Mouse (Mus musculus) CD4-positive, CD25-positive, alpha-beta regulatory T cell (primary cell): ENCODE data around the gene Mob3a. TPM values are rescaled to one million over a fixed set of nuclear protein-coding genes. Genes with fewer than 3 reads are reported as not detected.

Experiments
- polyA plus RNA-seq: library from polyadenylated mRNA; unstranded; fragments of 100-300 nt; shearing (Covaris generic); gene quantifications from one replicate; pipeline ENCODE4 v1.2.1, GENCODE M21; 2017

Mob3a gene
- polyA plus RNA-seq = 325 TPM

DNA sequence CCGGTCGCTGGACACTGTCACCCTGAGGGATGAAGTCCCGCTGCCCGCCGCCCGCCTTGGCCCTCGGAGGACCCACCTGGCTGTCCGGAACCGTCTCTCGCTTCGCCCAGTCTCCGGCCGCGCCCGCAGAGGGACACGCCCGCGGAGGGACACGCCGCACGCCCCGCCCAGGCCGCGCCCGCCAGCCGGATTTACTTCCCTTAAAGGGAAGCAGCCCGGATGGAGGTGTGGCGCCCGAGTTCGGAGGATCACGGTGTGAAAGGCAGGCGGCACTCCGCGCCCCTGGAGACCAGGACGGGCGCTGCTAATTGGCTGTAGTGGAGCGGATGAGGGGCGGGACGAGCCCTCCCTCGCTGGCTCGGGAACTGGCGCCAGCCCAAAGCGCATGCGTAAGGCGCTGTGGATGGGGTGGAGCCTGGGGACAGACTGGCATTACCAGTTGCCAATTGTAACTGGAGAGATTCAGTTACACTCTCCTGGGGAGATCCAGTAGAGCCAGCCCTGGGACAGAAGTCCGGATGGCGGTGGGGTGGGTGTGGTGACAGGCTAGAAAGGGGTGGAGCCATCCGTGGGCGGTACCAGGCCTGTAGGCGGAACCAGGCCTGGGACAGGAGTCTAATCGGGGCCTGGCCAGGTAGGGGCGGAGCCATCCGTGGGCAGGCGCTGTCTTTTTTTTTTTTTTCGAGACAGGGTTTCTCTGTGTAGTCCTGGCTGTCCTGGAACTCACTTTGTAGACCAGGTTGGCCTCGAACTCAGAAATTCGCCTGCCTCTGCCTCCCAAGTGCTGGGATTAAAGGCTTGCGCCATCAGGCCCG is at the start of gene Mob3a, which contains the start of gene Izumo4:
Mob3a (minus strand) TSS at position 257 of the 815 bp plus-strand sequence.
Izumo4 (plus strand) TSS at position 464 of the 815 bp plus-strand sequence.

DNA sequence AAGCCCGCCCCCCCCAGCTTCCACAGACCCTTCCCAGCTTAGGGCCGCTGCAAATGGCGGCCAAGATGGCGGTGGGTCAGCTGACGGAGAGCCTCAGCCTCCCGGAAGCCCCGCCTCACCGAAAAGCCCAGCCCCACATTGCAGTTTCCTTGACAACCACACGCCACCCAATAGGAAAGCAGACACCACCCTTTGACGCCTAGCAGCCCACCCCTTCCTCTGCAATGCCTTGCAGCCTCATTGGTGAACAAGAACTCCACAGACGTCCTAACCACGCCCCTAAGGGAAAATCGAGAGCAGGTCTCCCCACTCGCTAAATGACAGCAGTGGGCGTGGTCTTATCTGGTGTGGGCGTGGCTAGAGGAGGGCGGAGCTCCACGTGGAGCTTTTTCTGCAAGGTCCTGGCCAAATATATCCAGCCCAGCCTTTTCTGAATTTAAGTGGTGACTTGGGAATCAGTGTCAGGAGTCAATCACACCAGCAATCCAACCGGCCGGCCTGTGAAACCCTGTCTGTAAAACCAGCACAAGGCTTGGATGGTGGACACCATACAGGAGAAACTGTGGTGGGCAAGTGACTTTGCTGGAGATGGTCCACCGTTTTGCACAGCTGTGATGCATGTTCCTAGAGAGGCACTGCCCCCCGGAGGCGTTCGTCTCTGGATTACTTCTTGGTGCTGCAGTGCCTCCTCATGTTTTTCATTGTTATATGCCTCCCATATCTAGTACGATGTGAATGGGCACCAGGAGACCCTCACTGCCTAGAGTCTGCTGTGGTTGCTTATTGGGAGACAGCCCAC is 40.6 kb upstream of the Mob3a start, which contains the start of gene Ap3d1:
Ap3d1 (minus strand) TSS at position 85 of the 799 bp plus-strand sequence.

DNA sequence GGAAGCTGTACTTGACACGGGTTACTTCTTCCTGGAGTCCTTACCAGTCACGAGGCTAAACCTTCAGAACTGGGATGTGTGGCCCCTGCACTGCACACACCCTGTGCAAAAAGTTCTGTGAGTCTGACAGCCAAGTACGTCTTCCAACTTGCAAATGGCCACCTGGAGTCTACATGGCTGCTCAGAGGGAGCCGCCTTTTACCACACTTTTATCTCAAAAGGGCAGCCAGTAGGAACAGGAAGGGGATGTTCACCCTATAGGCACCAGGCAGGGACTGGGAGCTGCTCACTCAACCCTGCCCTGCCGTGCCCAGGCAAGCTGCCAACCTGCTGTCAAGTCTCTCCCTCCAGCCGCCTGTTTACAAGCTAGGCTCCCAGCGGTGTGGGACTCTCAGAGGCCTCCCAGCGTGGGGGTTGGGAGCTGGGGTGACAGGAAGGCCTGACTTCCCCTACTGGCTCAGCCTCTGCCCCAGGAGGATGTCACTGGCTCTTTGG is 23.8 kb downstream of the Mob3a start, which contains the start of gene Mknk2:
Mknk2 (minus strand) TSS at position 171 of the 495 bp plus-strand sequence.

DNA sequence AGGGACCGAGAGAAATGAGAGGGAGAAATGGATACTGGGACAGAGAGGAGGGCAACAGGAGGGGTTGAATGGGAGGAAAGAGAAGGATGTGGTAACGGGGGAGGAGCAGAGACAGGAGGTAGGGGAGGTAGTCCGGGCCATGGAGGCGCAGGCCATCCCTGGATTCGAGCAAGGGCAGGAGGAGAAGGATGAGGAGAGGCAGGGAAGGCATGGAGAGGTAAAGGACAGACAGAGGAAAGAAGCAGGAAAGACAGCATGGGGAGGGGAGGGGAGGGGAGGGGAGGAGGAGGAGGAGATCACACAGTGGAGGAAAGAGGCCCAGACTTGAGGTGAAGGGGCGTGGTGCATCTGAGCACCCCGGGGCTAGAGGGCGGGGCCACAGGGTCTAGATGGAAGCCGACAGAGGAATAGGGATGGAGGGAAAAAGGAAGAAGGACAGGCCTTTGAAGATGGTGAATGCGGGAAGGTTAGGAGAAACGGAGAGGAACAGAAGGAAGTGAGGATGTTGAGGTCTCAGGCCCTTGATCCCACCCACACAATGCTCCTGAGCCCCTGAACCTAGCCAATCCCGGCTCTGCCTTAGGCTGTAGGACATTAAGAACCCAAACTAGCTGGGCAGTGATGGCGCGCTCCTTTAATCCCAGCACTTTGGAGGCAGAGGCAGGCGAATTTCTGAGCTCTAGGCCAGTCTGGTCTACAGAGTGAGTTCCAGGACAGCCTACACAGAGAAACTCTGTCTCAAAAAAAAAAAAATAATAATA is 44.7 kb downstream of the Mob3a start, which contains the start of gene Btbd2:
Btbd2 (minus strand) TSS at position 209 of the 761 bp plus-strand sequence.

Other genes starting within 250 kb of the Mob3a start
- not detected for gene Onecut3, start 207.1 kb downstream of the Mob3a start, polyA plus RNA-seq
- gene Atp8b3, start 162.9 kb downstream of the Mob3a start, polyA plus RNA-seq = 0.04 TPM
- 62.2 TPM for gene Rexo1, start 140.4 kb downstream of the Mob3a start, polyA plus RNA-seq
- 13.2 TPM for gene Klf16, start 124.7 kb downstream of the Mob3a start, polyA plus RNA-seq
- gene Abhd17a, start 111.6 kb downstream of the Mob3a start, polyA plus RNA-seq = 152 TPM
- gene Scamp4, start 99.1 kb downstream of the Mob3a start, polyA plus RNA-seq = 115 TPM
- gene Adat3, start 99.1 kb downstream of the Mob3a start, polyA plus RNA-seq = 5.7 TPM
- gene Gm49322, start 96.0 kb downstream of the Mob3a start, polyA plus RNA-seq = 9.3 TPM
- 306 TPM for gene Csnk1g2, start 79.1 kb downstream of the Mob3a start, polyA plus RNA-seq
- 43.9 TPM for gene Btbd2, start 44.9 kb downstream of the Mob3a start, polyA plus RNA-seq
- 212 TPM for gene Mknk2, start 23.9 kb downstream of the Mob3a start, polyA plus RNA-seq
- gene Izumo4, start 207 bp upstream of the Mob3a start, polyA plus RNA-seq = 156 TPM
- 71.7 TPM for gene Ap3d1, start 40.3 kb upstream of the Mob3a start, polyA plus RNA-seq
- gene Dot1l, start 53.2 kb upstream of the Mob3a start, polyA plus RNA-seq = 17.6 TPM
- gene Sf3a2, start 96.2 kb upstream of the Mob3a start, polyA plus RNA-seq = 74.2 TPM
- 275 TPM for gene Plekhj1, start 96.6 kb upstream of the Mob3a start, polyA plus RNA-seq
- gene Amh, start 103.3 kb upstream of the Mob3a start, polyA plus RNA-seq = not detected
- not detected for gene Jsrp1, start 111.5 kb upstream of the Mob3a start, polyA plus RNA-seq
- gene Oaz1, start 124.7 kb upstream of the Mob3a start, polyA plus RNA-seq = 1,936 TPM
- gene Lingo3, start 142.1 kb upstream of the Mob3a start, polyA plus RNA-seq = not detected
- gene Lsm7, start 153.2 kb upstream of the Mob3a start, polyA plus RNA-seq = 181 TPM
- gene Sppl2b, start 153.3 kb upstream of the Mob3a start, polyA plus RNA-seq = 28.4 TPM
- 0.08 TPM for gene Tmprss9, start 169.9 kb upstream of the Mob3a start, polyA plus RNA-seq
- gene Timm13, start 199.0 kb upstream of the Mob3a start, polyA plus RNA-seq = 222 TPM
- 18.1 TPM for gene Lmnb2, start 216.3 kb upstream of the Mob3a start, polyA plus RNA-seq
- gene Gadd45b, start 228.1 kb upstream of the Mob3a start, polyA plus RNA-seq = 47.2 TPM